Mouse (Mus musculus) heart, adult 2 months (tissue): ENCODE data around the gene Cebpzos.

ENCODE experiments used
- CTCF ChIP-seq: fragments of 200-600 bp; IDR thresholded peaks from 2 replicates; pipeline ENCODE4 v1.8.1; 2022; ENCODE audit warnings: antibody characterized with exemption, mild to moderate bottlenecking, moderate library complexity
- EP300 ChIP-seq: fragments of 200-500 bp; IDR thresholded peaks from 2 replicates; pipeline ENCODE4 v1.6.1; 2011; ENCODE audit warnings: low read depth, low read length, control low read depth; ENCODE audit not compliant: insufficient read depth
- POLR2A ChIP-seq: fragments of 200-500 bp; IDR thresholded peaks from 2 replicates; pipeline ENCODE4 v1.6.1; 2011; ENCODE audit warnings: mild to moderate bottlenecking, low read depth, low read length, control low read depth; ENCODE audit not compliant: insufficient read depth

GRCm38 (mm10) chr17:78938927-78939326 is 22.6 kb downstream of the Cebpzos start:
- TF ChIP-seq CTCF (no peak), POLR2A (no peak), EP300 (no peak)
